Mouse (Mus musculus) spleen, postnatal 4 days (tissue): ENCODE results near the gene Psen1.

Experiments
- DNase-seq, 2 experiments: peaks; one replicate each; pipeline ENCODE4 v3.0.0; 2022; ENCODE audit warnings: low spot score in 2 of 2

The Psen1 gene

GRCm38 (mm10) chr12:83687934-83688315 is at the start of gene Psen1:
TSS of gene Psen1 (plus strand) at chr12:83688152.
- DNase-seq: peak; percentile 92 to 96

- no peak for DNase-seq
These were observed 46.7 kb upstream of the Psen1 start for GRCm38 (mm10) chr12:83641233-83641632.

GRCm38 (mm10) chr12:83643116-83643515 is 44.8 kb upstream of the Psen1 start:
- DNase-seq: no peak

- no peak for DNase-seq
These were observed 37.6 kb upstream of the Psen1 start for GRCm38 (mm10) chr12:83650346-83650745.

GRCm38 (mm10) chr12:83651414-83651813 is 36.5 kb upstream of the Psen1 start:
- DNase-seq: no peak

GRCm38 (mm10) chr12:83685466-83685865 is 2.5 kb upstream of the Psen1 start:
- no peak for DNase-seq

GRCm38 (mm10) chr12:83686575-83687350 is 1.2 kb upstream of the Psen1 start:
- DNase-seq: no peak

- DNase-seq: no peak
These were observed 549 bp downstream of the Psen1 start for GRCm38 (mm10) chr12:83688316-83689086.

- DNase-seq: no peak
These were observed 1.1 kb downstream of the Psen1 start for GRCm38 (mm10) chr12:83689087-83689432.

- no peak for DNase-seq
These were observed 6.1 kb downstream of the Psen1 start for GRCm38 (mm10) chr12:83694011-83694410.

- DNase-seq: no peak
These were observed 6.7 kb downstream of the Psen1 start for GRCm38 (mm10) chr12:83694669-83695068.

GRCm38 (mm10) chr12:83698637-83699036 is 10.7 kb downstream of the Psen1 start:
- no peak for DNase-seq

GRCm38 (mm10) chr12:83701608-83702007 is 13.7 kb downstream of the Psen1 start:
- DNase-seq: no peak

GRCm38 (mm10) chr12:83702796-83703195 is 14.8 kb downstream of the Psen1 start:
- DNase-seq: no peak

GRCm38 (mm10) chr12:83706951-83707350 is 19.0 kb downstream of the Psen1 start:
- DNase-seq: no peak

GRCm38 (mm10) chr12:83708160-83709092 is 20.5 kb downstream of the Psen1 start:
- DNase-seq: no peak

- no peak for DNase-seq
These were observed 22.0 kb downstream of the Psen1 start for GRCm38 (mm10) chr12:83709934-83710333.

- DNase-seq: no peak
These were observed 25.8 kb downstream of the Psen1 start for GRCm38 (mm10) chr12:83713749-83714148.

GRCm38 (mm10) chr12:83716416-83717184 is 28.6 kb downstream of the Psen1 start:
- DNase-seq: no peak

GRCm38 (mm10) chr12:83719431-83719830 is 31.5 kb downstream of the Psen1 start:
- no peak for DNase-seq

GRCm38 (mm10) chr12:83721281-83721680 is 33.3 kb downstream of the Psen1 start:
- DNase-seq: no peak
